Mouse (Mus musculus): ENCODE data around the gene Mrps27. TPM values are rescaled to one million over a fixed set of nuclear protein-coding genes. Genes with fewer than 3 reads are reported as not detected.

Gene Mrps27
- total RNA-seq, 2 experiments from 2014 or later, result 30.6 to 33.3 TPM

GRCm38 (mm10) chr13:99437051-99437450 lies 92.5 kb downstream of the Mrps27 start:
- DNase-seq (ENCODE audit: low spot score in 2 of 2), result no peak

GRCm38 (mm10) chr13:99439357-99439756 lies 94.8 kb downstream of the Mrps27 start:
- no peak for DNase-seq (ENCODE audit: low spot score in 2 of 2)

- no peak for DNase-seq (ENCODE audit: low spot score in 2 of 2)
Measured at GRCm38 (mm10) chr13:99440228-99440627, 95.6 kb downstream of the Mrps27 start.

GRCm38 (mm10) chr13:99441700-99442433 lies 97.3 kb downstream of the Mrps27 start:
- peak in 1 of 2 experiments; percentile 26 for DNase-seq (ENCODE audit: low spot score in 2 of 2)

- DNase-seq (ENCODE audit: low spot score in 2 of 2), result no peak
Measured at GRCm38 (mm10) chr13:99442434-99443249, 98.1 kb downstream of the Mrps27 start.

GRCm38 (mm10) chr13:99443484-99444175 lies 99.0 kb downstream of the Mrps27 start:
- DNase-seq (ENCODE audit: low spot score in 2 of 2), result no peak

- DNase-seq (ENCODE audit: low spot score in 2 of 2), result no peak
Measured at GRCm38 (mm10) chr13:99444431-99444871, 99.9 kb downstream of the Mrps27 start.

GRCm38 (mm10) chr13:99444880-99445279 lies 100.3 kb downstream of the Mrps27 start:
- DNase-seq (ENCODE audit: low spot score in 2 of 2), result no peak

GRCm38 (mm10) chr13:99447002-99447401 lies 102.4 kb downstream of the Mrps27 start:
- DNase-seq (ENCODE audit: low spot score in 2 of 2), result no peak

GRCm38 (mm10) chr13:99447403-99448199 lies 103.0 kb downstream of the Mrps27 start:
- peak; percentile 37 to 72 for DNase-seq (ENCODE audit: low spot score in 2 of 2)

GRCm38 (mm10) chr13:99448278-99448677 lies 103.7 kb downstream of the Mrps27 start:
- no peak for DNase-seq (ENCODE audit: low spot score in 2 of 2)

- no peak for DNase-seq (ENCODE audit: low spot score in 2 of 2)
Measured at GRCm38 (mm10) chr13:99449547-99449946, 105.0 kb downstream of the Mrps27 start.

- DNase-seq (ENCODE audit: low spot score in 2 of 2), result peak in 1 of 2 experiments; percentile 40
Measured at GRCm38 (mm10) chr13:99450766-99451165, 106.2 kb downstream of the Mrps27 start.

GRCm38 (mm10) chr13:99451276-99451675 lies 106.7 kb downstream of the Mrps27 start:
- DNase-seq (ENCODE audit: low spot score in 2 of 2), result no peak

- DNase-seq (ENCODE audit: low spot score in 2 of 2), result no peak
Measured at GRCm38 (mm10) chr13:99452444-99452843, 107.9 kb downstream of the Mrps27 start.

- no peak for DNase-seq (ENCODE audit: low spot score in 2 of 2)
Measured at GRCm38 (mm10) chr13:99454977-99455376, 110.4 kb downstream of the Mrps27 start.

GRCm38 (mm10) chr13:99458658-99459386 lies 114.2 kb downstream of the Mrps27 start:
- peak in 1 of 2 experiments; percentile 22 for DNase-seq (ENCODE audit: low spot score in 2 of 2)

- no peak for DNase-seq (ENCODE audit: low spot score in 2 of 2)
Measured at GRCm38 (mm10) chr13:99459612-99460011, 115.0 kb downstream of the Mrps27 start.

- DNase-seq (ENCODE audit: low spot score in 2 of 2), result no peak
Measured at GRCm38 (mm10) chr13:99461886-99462285, 117.3 kb downstream of the Mrps27 start.

- peak in 1 of 2 experiments; percentile 33 for DNase-seq (ENCODE audit: low spot score in 2 of 2)
Measured at GRCm38 (mm10) chr13:99464551-99464950, 120.0 kb downstream of the Mrps27 start.
